Mouse (Mus musculus): ENCODE results near the gene Ccdc34.

DNA sequence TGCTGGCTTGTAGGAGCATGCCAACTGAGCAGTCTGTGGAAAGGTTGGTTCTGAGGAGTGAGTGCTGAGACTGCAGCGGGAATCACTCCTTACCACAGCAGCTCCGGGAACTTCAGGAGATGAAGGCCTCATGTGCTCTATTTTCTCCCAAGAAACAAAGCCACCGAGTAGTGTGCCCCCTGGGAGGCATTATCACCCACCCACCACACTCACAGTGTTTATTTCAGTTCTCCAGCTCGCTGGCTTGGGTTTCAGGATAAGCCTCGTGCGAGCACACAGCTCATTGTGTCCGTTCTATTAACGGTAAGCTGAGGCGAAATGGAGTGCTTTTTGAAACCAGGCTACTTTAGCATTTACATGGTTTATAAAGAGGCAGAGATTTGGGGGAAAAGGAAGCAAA lies 32.1 kb upstream of the Ccdc34 start:
- TF ChIP-seq HCFC1 (IDR thresholded peaks at IDR 0.05; ENCODE audit: borderline replicate concordance, insufficient read depth, low read length) (no peak), MAFK (IDR thresholded peaks at IDR 0.05; ENCODE audit: insufficient read depth, low read depth, low read length) (no peak)
